Mouse (Mus musculus) CH12.LX (cell line): ENCODE measurements around the gene Pmepa1. TPM values are rescaled to one million over a fixed set of nuclear protein-coding genes. Genes with fewer than 3 reads are reported as not detected.

Experiments
- DNase-seq: peaks from one replicate; pipeline ENCODE4 v3.0.0-alpha.2; 2013; ENCODE audit errors: extremely low read depth
- H3K27ac ChIP-seq: 2 replicates; pipeline ENCODE4 v1.5.1; 2012; ENCODE audit warnings: low read depth, mild to moderate bottlenecking, control low read depth, moderate library complexity; ENCODE audit not compliant: insufficient read depth
- H3K27me3 ChIP-seq: replicated peaks from 2 replicates; pipeline ENCODE3; 2012; ENCODE audit warnings: inconsistent platforms
- H3K36me3 ChIP-seq, 2 experiments: replicated peaks in 1 of 2; 2 replicates each; pipeline versions ENCODE3 to v1.6.1; 2012; ENCODE audit warnings: inconsistent platforms in 1 of 2, low read length in 1 of 2, mild to moderate bottlenecking in 1 of 2, mixed read lengths in 1 of 2, moderate library complexity in 1 of 2; ENCODE audit not compliant: control insufficient read depth in 1 of 2, insufficient read depth in 1 of 2
- H3K4me1 ChIP-seq, 2 experiments: 2 replicates each; pipeline ENCODE4 v1.6.1; 2012; ENCODE audit warnings: inconsistent platforms in 1 of 2, moderate library complexity in 1 of 2; ENCODE audit not compliant: insufficient read depth in 2 of 2, control insufficient read depth in 1 of 2
- H3K4me2 ChIP-seq: 2 replicates; pipeline ENCODE4 v1.6.1; 2012; ENCODE audit warnings: low read depth, mild to moderate bottlenecking, control low read depth; ENCODE audit not compliant: poor library complexity, insufficient read depth, severe bottlenecking
- H3K4me3 ChIP-seq, 3 experiments: fragments of 150-350 bp in 1 of 3; sonication (generic) in 1 of 3; replicated peaks in 1 of 3; 2 replicates each; pipeline versions ENCODE3 to v1.5.1; 2011 to 2012; ENCODE audit warnings: low read depth in 2 of 3, low read length in 2 of 3, mild to moderate bottlenecking in 2 of 3, moderate library complexity in 2 of 3, control low read depth in 1 of 3, improper control_type of control experiment in 1 of 3, inconsistent platforms in 1 of 3, mixed read lengths in 1 of 3; ENCODE audit not compliant: poor library complexity in 1 of 3
- H3K79me2 ChIP-seq: replicated peaks from 2 replicates; pipeline ENCODE4 v1.6.1; 2012; ENCODE audit warnings: mild to moderate bottlenecking, moderate library complexity; ENCODE audit not compliant: control insufficient read depth, poor library complexity, insufficient read depth, severe bottlenecking; ENCODE audit errors: extremely low read depth
- H3K9ac ChIP-seq: 2 replicates; pipeline ENCODE4 v1.6.1; 2012; ENCODE audit warnings: low read depth, mild to moderate bottlenecking, control low read depth, moderate library complexity; ENCODE audit not compliant: insufficient read depth
- H3K9me3 ChIP-seq: replicated peaks from 2 replicates; pipeline ENCODE3; 2012; ENCODE audit warnings: low read length, inconsistent platforms, mixed read lengths
- CHD1 ChIP-seq: IDR thresholded peaks from 2 replicates; pipeline ENCODE4 v1.6.1; 2012; ENCODE audit warnings: low read depth, low read length, improper control_type of control experiment, inconsistent platforms
- CTCF ChIP-seq, 2 experiments: IDR thresholded peaks in 1 of 2; conservative IDR thresholded peaks in 1 of 2; 2 replicates each; pipeline ENCODE4 v1.5.1; 2011 to 2012; ENCODE audit warnings: low read depth in 2 of 2, low read length in 2 of 2, improper control_type of control experiment in 1 of 2, inconsistent platforms in 1 of 2, mild to moderate bottlenecking in 1 of 2, moderate library complexity in 1 of 2
- ELF1 ChIP-seq: IDR thresholded peaks from 2 replicates; pipeline ENCODE4 v1.6.1; 2014; ENCODE audit warnings: low read depth, mild to moderate bottlenecking, inconsistent platforms, low read length, improper control_type of control experiment
- EP300 ChIP-seq: IDR thresholded peaks from 2 replicates; pipeline ENCODE4 v1.6.1; 2011; ENCODE audit warnings: low read length, improper control_type of control experiment
- ETS1 ChIP-seq: conservative IDR thresholded peaks from 2 replicates; pipeline ENCODE4 v1.6.1; 2012; ENCODE audit warnings: low read depth, mild to moderate bottlenecking, inconsistent platforms, low read length, improper control_type of control experiment, moderate library complexity
- HCFC1 ChIP-seq: IDR thresholded peaks from 2 replicates; pipeline ENCODE4 v1.6.1; 2012; ENCODE audit warnings: low read depth, mild to moderate bottlenecking, inconsistent platforms, low read length, improper control_type of control experiment
- MAFK ChIP-seq: IDR thresholded peaks from 2 replicates; pipeline ENCODE4 v1.6.1; 2011; ENCODE audit warnings: low read length, improper control_type of control experiment; ENCODE audit not compliant: insufficient replicate concordance
- RAD21 ChIP-seq: IDR thresholded peaks from 2 replicates; pipeline ENCODE4 v1.6.1; 2011; ENCODE audit warnings: low read depth, mild to moderate bottlenecking, low read length, improper control_type of control experiment, moderate library complexity
- RCOR1 ChIP-seq: conservative IDR thresholded peaks from 2 replicates; pipeline ENCODE4 v1.6.1; 2012; ENCODE audit warnings: low read depth, mild to moderate bottlenecking, inconsistent platforms, low read length, improper control_type of control experiment
- SIN3A ChIP-seq: IDR thresholded peaks from 2 replicates; pipeline ENCODE4 v1.6.1; 2012; ENCODE audit warnings: low read length, improper control_type of control experiment, inconsistent platforms
- SMC3 ChIP-seq: IDR thresholded peaks from 2 replicates; pipeline ENCODE4 v1.6.1; 2011; ENCODE audit warnings: low read depth, low read length, improper control_type of control experiment
- TCF12 ChIP-seq: IDR thresholded peaks from 2 replicates; pipeline ENCODE4 v1.6.1; 2014; ENCODE audit warnings: low read depth, mild to moderate bottlenecking, inconsistent platforms, low read length, improper control_type of control experiment
- UBTF ChIP-seq: IDR thresholded peaks from 2 replicates; pipeline ENCODE4 v1.6.1; 2012; ENCODE audit warnings: low read depth, mild to moderate bottlenecking, inconsistent platforms, low read length, improper control_type of control experiment, moderate library complexity
- ZC3H11A ChIP-seq: IDR thresholded peaks from 2 replicates; pipeline ENCODE4 v1.6.1; 2012; ENCODE audit warnings: low read depth, mild to moderate bottlenecking, inconsistent platforms, low read length, improper control_type of control experiment
- ZNF384 ChIP-seq: IDR thresholded peaks from 2 replicates; pipeline ENCODE4 v1.6.1; 2012; ENCODE audit warnings: low read depth, low read length, improper control_type of control experiment, inconsistent platforms
- dilution Hi-C: fragments of 300-500 bp; cut with MboI; formaldehyde crosslinking; loops from 2 replicates; pipeline ENCODE4 v1.14.3; 2020; ENCODE audit warnings: low sequenced_read_pairs; ENCODE audit not compliant: extremely low pct_unique_long_range_greater_than_20kb, extremely low pct_ligation_motif_present
- in situ Hi-C: fragments of 300-500 bp; cut with MboI; formaldehyde crosslinking; loops from 3 replicates; pipeline ENCODE4 v1.14.3; 2019; ENCODE audit warnings: low sequenced_read_pairs, low pct_ligation_motif_present, low pct_unique_long_range_greater_than_20kb, mixed read lengths
- polyA plus RNA-seq: library from polyadenylated mRNA; unstranded; fragments of >175 nt; gene quantifications from 2 replicates; pipeline ENCODE4 v1.2.1, GENCODE M21; 2012; ENCODE audit warnings: low read depth; ENCODE audit not compliant: insufficient read length
- total RNA-seq, 2 experiments: library from RNA; depleted of rRNA; stranded (reverse); fragments of 300-350 nt in 1 of 2; fragments of >200 nt in 1 of 2; gene quantifications; 2 replicates each; pipeline ENCODE4 v1.2.3; 2012 to 2014

The Pmepa1 gene
- total and polyA plus RNA-seq, 3 experiments: 1.6 to 11.8 (median 9.9) TPM

- in situ Hi-C loops (loop anchor here (5.0 to 25.0 kb wide), 2 partner anchors 77 to 347 kb away; no protein-coding TSS in a partner anchor), dilution Hi-C loops (no loop called here)
- no peak overlapping the region for H3K27ac ChIP-seq
- H3K79me2 ChIP-seq: no peaks in the 10 kb centered on the region
- H3K36me3 ChIP-seq: no peaks in the 10 kb centered on the region
- peaks cover 76% of the 10 kb centered on the region for H3K27me3 ChIP-seq
- H3K4me2 ChIP-seq: no peak overlapping the region
- H3K9ac ChIP-seq: no peak overlapping the region
- peaks cover 5 to 44% of the 10 kb centered on the region in 2 experiments; a peak in 3 of 4 replicates for H3K4me1 ChIP-seq
- 0 out of 2 replicates have a peak, but pooled peaks have one; percentile 10 for TF ChIP-seq TCF12
- TF ChIP-seq CTCF (conservative IDR thresholded peaks at IDR 0.05 in 1 of 2, IDR thresholded peaks at IDR 0.05 in 1 of 2; ENCODE audit: low read depth in 2 of 2, low read length in 2 of 2): peak; percentile 57 to 90
- TF ChIP-seq CHD1: no peak
- peak; percentile 96 for TF ChIP-seq SMC3
- peak; percentile 76 for TF ChIP-seq ZC3H11A
- TF ChIP-seq RCOR1: no peak
- peak; percentile 84 for TF ChIP-seq RAD21
- no peak overlapping the region for H3K4me3 ChIP-seq
- DNase-seq: peak; percentile 32
- H3K9me3 ChIP-seq: no peaks in the 10 kb centered on the region
These were observed 92.4 kb downstream of the Pmepa1 start for GRCm38 (mm10) chr2:173183836-173184460.

- Histone ChIP-seq H3K36me3 (no peaks in the 10 kb centered on the region), H3K9ac (no peak overlapping the region), H3K4me2 (no peak overlapping the region), H3K27me3 (peaks cover 75% of the 10 kb centered on the region), H3K9me3 (no peaks in the 10 kb centered on the region), H3K79me2 (no peaks in the 10 kb centered on the region), H3K27ac (no peak overlapping the region)
- in situ Hi-C loops (loop anchor here (5.0 to 25.0 kb wide), 2 partner anchors 76 to 346 kb away; no protein-coding TSS in a partner anchor), dilution Hi-C loops (no loop called here)
- DNase-seq: no peak
- TF ChIP-seq HCFC1 (no peak), ETS1 (no peak), EP300 (no peak), RAD21 (no peak), TCF12 (no peak), CTCF (conservative IDR thresholded peaks at IDR 0.05 in 1 of 2, IDR thresholded peaks at IDR 0.05 in 1 of 2; ENCODE audit: low read depth in 2 of 2, low read length in 2 of 2) (no peak), ZNF384 (no peak), ELF1 (no peak), MAFK (no peak), SIN3A (no peak), UBTF (no peak)
- TF ChIP-seq, all 38 proteins: peak for 0
- H3K4me1 ChIP-seq: peaks cover 5 to 44% of the 10 kb centered on the region in 2 experiments; a peak in 3 of 4 replicates
- H3K4me3 ChIP-seq: no peak overlapping the region
These were observed 93.0 kb downstream of the Pmepa1 start for GRCm38 (mm10) chr2:173183311-173183710.
